Mouse (Mus musculus) bone marrow macrophage, adult 2 months (primary cell): ENCODE measurements around the gene Cfap58. TPM values are rescaled to one million over a fixed set of nuclear protein-coding genes. Genes with fewer than 3 reads are reported as not detected.

Experiments
- H3K27ac ChIP-seq: 2 replicates; pipeline ENCODE4 v1.5.1; 2012; ENCODE audit warnings: low read depth, low read length; ENCODE audit not compliant: insufficient read depth
- H3K4me1 ChIP-seq: 2 replicates; pipeline ENCODE4 v1.6.1; 2012; ENCODE audit warnings: low read length; ENCODE audit not compliant: control insufficient read depth, insufficient read depth
- H3K4me3 ChIP-seq: 2 replicates; pipeline ENCODE4 v1.5.1; 2012; ENCODE audit warnings: mild to moderate bottlenecking, low read length, moderate library complexity; ENCODE audit not compliant: insufficient read depth
- CTCF ChIP-seq: IDR thresholded peaks from 2 replicates; pipeline ENCODE4 v1.5.1; 2012; ENCODE audit warnings: low read depth, mild to moderate bottlenecking, low read length, moderate library complexity
- POLR2A ChIP-seq: IDR thresholded peaks from 2 replicates; pipeline ENCODE4 v1.6.1; 2012; ENCODE audit warnings: mild to moderate bottlenecking, low read depth, low read length, borderline replicate concordance
- polyA plus RNA-seq: library from polyadenylated mRNA; stranded (reverse); fragments of >200 nt; gene quantifications from 2 replicates; pipeline ENCODE4 v1.2.4, GENCODE M21; 2012; ENCODE audit not compliant: missing spikeins, insufficient read depth, insufficient read length

The Cfap58 gene
- polyA plus RNA-seq, 1 experiment: not detected

GRCm38 (mm10) chr19:48049361-48049760, 111.9 kb downstream of the Cfap58 start:
- Histone ChIP-seq H3K4me3 (no peak overlapping the region), H3K4me1 (no peaks in the 10 kb centered on the region), H3K27ac (no peak overlapping the region)
- no peak for TF ChIP-seq POLR2A
- TF ChIP-seq CTCF: no peak

- TF ChIP-seq POLR2A (no peak), CTCF (no peak)
- Histone ChIP-seq H3K4me3 (no peak overlapping the region), H3K4me1 (no peaks in the 10 kb centered on the region), H3K27ac (no peak overlapping the region)
These were observed 125.8 kb downstream of the Cfap58 start for GRCm38 (mm10) chr19:48063289-48063688.

GRCm38 (mm10) chr19:48079718-48080117, 142.2 kb downstream of the Cfap58 start:
- no peak overlapping the region for H3K4me3 ChIP-seq
- no peak overlapping the region for H3K27ac ChIP-seq
- TF ChIP-seq CTCF: no peak
- TF ChIP-seq POLR2A: no peak
- no peaks in the 10 kb centered on the region for H3K4me1 ChIP-seq

- Histone ChIP-seq H3K4me1 (no peaks in the 10 kb centered on the region), H3K4me3 (no peak overlapping the region), H3K27ac (no peak overlapping the region)
- TF ChIP-seq POLR2A (no peak), CTCF (no peak)
These were observed 144.0 kb downstream of the Cfap58 start for GRCm38 (mm10) chr19:48081456-48081855.

Other genes starting within 250 kb of the Cfap58 start
- not detected in 2 replicates for gene Col17a1, start 245.6 kb upstream of the Cfap58 start, polyA plus RNA-seq
- gene Sfr1, start 206.0 kb upstream of the Cfap58 start, polyA plus RNA-seq: 105 and 108 TPM in 2 replicates
- 137 and 156 TPM in 2 replicates for gene Gsto1, start 82.7 kb upstream of the Cfap58 start, polyA plus RNA-seq
- gene Gsto2, start 72.1 kb upstream of the Cfap58 start, polyA plus RNA-seq: 0.71 and 0.97 TPM in 2 replicates
- 0.25 TPM in 1 of 2 replicates, not detected in the other for gene Cfap43, start 18.4 kb upstream of the Cfap58 start, polyA plus RNA-seq
- 7.9 and 8.3 TPM in 2 replicates for gene Itprip, start 18.4 kb upstream of the Cfap58 start, polyA plus RNA-seq